Mouse (Mus musculus) small intestine, adult 2 months (tissue): ENCODE measurements at regions not wholly inside any gene's neighbourhood (a gene's known extent, or its start where the extent isn't known, plus 50 kb on each side); places are given as distances from the start of the nearest gene placed in this dataset.

Experiments
- CTCF ChIP-seq: fragments of 200-500 bp; IDR thresholded peaks from 2 replicates; pipeline ENCODE4 v1.5.1; 2012; ENCODE audit warnings: low read depth, mild to moderate bottlenecking, control low read depth, inconsistent platforms, low read length, moderate library complexity, mixed read lengths; ENCODE audit not compliant: insufficient replicate concordance, insufficient read length; ENCODE audit errors: extremely low read depth
- POLR2A ChIP-seq: fragments of 200-500 bp; IDR thresholded peaks from 2 replicates; pipeline ENCODE4 v1.6.1; 2012; ENCODE audit warnings: low read depth, mild to moderate bottlenecking, control low read depth, inconsistent platforms, low read length, moderate library complexity

- TF ChIP-seq CTCF: no peak
- TF ChIP-seq POLR2A: no peak
Measured at GRCm38 (mm10) chr11:31464844-31465243, 95.0 kb upstream of the Stc2 start.
